Mouse (Mus musculus) thymus, postnatal 25 days (tissue): ENCODE data around the gene Gnat1.

Experiments used
- DNase-seq: peaks from one replicate; pipeline ENCODE4 v3.0.0; 2022

Gene Gnat1

GRCm38 (mm10) chr9:107641666-107642065, 37.8 kb downstream of the Gnat1 start:
- DNase-seq, result no peak

- DNase-seq, result peak; percentile 52
These were observed 39.2 kb downstream of the Gnat1 start for GRCm38 (mm10) chr9:107640257-107640772.

GRCm38 (mm10) chr9:107637070-107637469, 42.4 kb downstream of the Gnat1 start:
- no peak for DNase-seq

DNA sequence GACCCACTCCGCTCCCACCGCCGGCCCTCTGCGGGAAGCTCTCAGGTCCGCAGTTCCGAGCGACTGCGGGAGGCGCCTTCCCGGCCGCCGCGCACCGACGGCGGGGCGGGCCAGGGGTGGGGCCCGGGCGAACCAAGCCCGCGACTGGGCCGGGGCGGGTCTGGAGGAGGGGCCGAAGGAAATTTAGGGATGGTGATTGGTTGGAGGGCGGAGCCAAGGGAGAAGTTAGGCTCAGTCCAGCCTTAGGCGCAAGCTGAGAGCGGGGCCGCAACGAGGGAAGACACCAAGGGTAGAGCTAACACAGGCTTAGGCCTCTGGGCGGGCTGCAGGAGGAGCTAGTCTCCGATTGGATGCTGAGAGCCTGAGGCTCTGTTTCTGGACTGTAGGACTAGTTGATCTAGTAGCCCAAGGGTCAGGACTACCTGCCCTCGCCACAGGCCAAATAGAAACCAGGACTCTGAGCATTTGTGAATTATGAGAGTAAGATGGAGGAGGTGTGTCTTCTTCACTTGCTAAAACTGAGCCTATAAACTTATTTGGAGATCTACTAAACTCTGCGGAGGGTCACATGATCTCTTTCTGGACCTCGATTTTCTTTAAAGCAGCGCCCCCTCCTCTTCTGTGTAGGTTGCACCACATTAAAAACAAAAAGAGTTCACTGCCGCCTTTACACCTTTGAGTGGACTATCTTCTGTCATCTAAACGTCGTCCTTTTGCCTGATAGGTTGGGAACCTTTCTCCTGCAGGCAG, 44.1 kb downstream of the Gnat1 start, which contains the start of gene Gnai2:
Gene Gnai2, minus strand, starts transcription at position 89 of the 750 bp plus-strand sequence.
- peak; percentile 98 for DNase-seq

GRCm38 (mm10) chr9:107634406-107635278, 44.9 kb downstream of the Gnat1 start:
- DNase-seq, result peak; percentile 64

DNA sequence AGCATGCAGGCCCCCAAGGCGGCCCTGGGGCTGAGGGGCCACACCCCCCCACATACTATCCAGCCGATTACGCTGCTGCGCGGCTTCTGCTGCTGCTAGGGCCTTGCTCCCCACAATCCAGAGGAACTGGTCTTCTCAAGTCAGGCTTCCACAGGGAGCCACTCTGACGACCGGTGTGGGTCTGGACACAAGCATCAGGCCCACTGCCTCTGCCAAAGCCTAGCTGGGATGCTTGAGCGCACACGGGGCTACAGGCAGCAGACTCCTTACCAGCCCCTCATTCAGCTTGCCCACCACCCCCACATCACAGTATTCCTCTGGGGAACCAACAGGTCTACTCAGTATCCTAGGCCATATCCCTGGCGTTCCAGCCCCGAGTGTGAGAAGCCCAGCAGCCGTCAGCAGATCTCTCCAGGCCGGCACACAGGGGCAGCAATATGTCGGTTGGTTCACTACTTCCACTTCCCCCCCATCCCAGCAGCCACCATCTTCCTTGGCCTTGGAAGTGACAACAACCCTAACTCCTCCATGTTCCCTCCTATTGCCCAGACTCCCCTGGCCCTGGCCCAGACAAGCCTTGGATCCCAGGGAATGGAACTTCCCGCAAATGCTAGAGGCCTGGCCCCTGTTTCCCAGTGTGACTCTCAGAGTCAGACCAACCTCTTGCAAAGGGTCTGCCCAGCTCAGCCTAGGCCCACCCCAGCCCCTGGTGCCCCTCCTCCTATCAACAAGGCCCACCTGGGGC, 45.7 kb downstream of the Gnat1 start:
- DNase-seq, result peak; percentile 65

DNA sequence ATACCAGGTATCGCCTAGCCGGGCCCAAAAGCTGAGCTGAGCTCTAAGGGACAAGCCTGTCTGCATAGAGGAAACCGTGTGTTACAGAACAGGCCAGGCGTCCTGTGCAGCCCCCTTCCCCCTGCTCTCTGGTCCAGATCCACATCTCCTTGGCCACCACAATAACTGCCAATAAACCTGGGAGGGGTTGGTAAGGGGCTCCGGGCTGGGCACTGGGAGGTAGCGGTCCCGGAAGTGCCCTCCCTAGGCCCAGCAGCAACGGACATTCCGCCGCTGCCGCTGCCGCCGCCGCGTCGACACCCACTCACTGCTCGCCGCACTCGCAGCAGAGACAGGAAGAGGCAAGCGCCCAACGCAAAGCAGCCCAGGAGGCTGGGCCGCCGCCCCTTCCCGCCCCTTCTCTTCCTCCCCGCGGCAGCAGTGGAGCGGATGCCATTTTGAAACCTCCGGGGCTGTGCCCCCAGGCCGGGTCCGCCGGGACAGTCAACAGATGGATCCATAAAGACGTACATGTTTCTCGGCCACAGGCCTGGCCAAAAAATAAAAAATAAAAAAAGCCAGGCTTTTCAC, 46.3 kb downstream of the Gnat1 start:
- DNase-seq, result peak; percentile 91

GRCm38 (mm10) chr9:107632478-107632877, 47.0 kb downstream of the Gnat1 start:
- peak; percentile 33 for DNase-seq

- no peak for DNase-seq
These were observed 47.7 kb downstream of the Gnat1 start for GRCm38 (mm10) chr9:107631861-107632260.

- DNase-seq, result no peak
These were observed 48.1 kb downstream of the Gnat1 start for GRCm38 (mm10) chr9:107631311-107631826.

DNA sequence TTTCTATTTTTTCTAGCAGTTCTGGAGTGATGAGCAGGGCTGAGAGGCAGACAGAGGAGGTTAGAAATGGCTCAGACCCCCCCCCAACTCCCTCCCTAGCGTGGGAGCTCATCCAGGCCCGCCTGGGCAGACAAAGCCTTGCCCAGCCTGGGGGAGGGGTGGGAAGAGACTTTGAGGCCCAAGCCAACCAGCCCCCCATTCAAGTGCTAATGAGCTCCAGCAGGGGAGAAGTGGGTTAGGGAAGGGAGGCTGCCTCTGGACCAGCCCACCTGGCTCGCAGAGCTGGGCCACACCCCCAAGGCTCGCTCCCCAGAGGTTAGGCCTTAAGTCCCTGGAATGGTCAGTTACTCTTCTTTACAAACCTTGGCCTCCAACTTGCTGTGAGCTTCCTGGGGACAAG, 48.9 kb downstream of the Gnat1 start:
- no peak for DNase-seq

- DNase-seq, result peak; percentile 71
These were observed 49.5 kb downstream of the Gnat1 start for GRCm38 (mm10) chr9:107629901-107630425.

GRCm38 (mm10) chr9:107629411-107629730, 50.1 kb downstream of the Gnat1 start:
- DNase-seq, result peak; percentile 46

- no peak for DNase-seq
These were observed 50.6 kb downstream of the Gnat1 start for GRCm38 (mm10) chr9:107628721-107629410.

DNA sequence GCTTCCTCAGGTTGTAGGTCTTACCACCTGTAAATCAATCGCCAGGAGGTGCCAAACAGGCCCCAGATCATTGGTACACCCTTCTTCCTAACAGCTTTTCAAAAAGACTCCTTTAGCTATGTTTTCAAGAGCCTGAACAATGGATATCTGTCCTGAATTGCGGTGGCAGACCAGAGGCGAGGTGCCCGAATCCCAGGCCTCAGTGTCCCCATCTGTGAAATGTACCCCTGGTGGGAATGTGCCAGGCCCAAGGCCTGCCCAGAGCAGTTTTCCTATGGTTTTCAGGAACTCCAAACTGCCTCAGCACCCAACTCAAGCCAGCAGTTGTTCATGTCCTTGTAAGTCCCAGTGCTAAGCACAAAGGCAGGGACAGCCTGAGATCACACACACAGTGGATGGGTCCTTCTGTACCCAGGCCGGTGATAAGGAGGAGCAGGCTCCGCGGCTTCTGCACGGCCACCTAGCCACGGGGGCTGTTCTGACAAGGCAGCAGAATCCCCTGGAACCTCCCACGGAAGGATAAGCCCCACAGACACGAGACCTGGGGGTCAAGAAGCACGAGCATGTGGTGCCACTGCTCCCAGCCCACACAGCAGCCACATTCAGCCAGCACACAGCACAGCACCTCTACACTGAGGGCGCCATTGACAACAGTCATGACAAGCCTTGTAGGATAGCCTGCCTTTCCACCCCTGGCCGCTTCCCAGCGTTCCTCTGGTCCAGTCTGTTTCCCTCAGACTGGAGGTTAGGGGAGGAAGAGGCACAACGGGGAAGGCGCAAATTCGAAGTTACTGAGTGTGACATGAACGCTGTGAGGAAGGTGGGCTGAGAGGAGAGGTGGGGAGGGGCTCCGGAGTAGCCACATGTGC, 51.9 kb downstream of the Gnat1 start:
- no peak for DNase-seq

DNA sequence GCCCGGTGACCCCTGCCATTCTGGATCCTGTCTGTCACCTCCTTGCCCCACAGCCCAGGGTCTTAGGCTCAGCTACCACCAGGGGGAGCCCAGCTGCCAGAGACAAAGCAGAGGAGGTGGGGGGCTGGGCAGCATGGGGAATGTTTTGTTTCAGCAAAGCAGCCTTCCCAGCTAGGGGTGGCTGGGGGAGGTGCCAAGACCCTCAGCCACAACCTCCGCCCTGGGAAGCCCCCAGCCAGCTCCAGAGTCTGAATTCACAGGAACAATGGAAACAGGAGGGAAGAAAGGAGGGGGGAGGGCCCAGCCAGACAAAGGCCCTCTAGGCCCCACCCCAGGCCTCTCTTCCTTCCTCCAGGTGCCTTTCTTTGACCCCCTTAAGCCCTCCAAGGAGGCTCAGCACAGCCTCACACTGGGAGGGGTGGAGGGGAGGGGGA, 52.7 kb downstream of the Gnat1 start:
- DNase-seq, result peak; percentile 95

- DNase-seq, result no peak
These were observed 53.2 kb downstream of the Gnat1 start for GRCm38 (mm10) chr9:107626158-107626843.

DNA sequence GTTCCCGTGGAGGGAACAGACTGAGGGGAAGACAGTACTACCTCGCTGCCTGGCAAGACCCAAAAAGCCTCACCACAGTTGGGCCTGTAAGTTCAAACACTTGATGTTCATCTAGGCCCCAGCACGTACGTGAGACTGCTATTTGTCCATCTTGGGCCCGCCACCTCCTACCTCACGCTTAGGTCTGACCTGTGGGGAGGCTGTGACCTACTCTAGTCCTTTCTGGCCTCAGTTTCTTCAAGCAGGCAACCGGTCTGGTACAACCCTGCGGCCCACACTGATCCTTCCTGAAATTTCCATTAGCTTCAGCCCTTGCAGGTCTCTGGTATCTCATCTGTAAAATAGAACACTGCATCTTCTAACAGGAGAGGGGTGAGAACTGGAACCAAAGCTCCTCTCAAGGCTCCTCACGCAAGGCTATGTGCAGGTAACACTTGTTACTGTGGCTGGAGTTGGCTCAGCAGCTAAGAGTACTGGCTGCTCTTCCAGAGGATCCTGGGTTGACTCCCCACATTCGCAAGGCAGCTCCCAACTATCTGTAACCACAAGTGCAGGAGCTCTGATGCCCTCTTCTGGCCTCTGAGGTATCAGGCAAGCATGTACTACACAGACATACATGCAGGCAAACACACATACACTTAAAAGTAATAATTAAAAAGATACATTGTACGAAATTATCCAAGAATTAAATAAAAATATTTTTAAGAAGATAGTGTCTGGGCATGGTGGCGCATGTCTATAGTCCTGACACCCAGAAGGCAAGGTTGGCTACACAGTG, 54.0 kb downstream of the Gnat1 start:
- DNase-seq, result peak; percentile 40

DNA sequence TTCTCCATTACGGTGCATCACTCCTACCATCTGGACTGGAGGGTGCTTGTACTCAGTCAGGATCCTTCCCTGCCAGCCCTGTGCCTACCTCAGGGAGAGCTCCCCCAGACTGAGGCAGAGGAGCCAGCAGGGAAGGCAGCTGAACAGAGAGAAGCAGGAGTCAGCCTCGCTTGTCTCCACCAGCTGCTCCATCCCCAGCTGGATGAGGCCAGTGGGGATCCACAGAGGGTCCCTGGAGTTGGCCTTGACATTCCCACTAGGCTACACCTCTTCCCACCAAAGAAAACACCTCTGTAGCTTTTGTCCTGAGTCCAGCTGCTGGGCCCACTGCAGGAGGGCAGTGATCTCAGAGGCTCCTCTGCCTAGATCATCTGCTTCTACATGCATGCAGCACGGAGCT, 54.6 kb downstream of the Gnat1 start:
- DNase-seq, result no peak
